Mouse (Mus musculus) lung, postnatal 25 days (tissue): Measurements from ENCODE around the gene Sugct.

Experiments used
- DNase-seq: peaks from one replicate; pipeline ENCODE4 v3.0.0; 2022; ENCODE audit warnings: low spot score

Gene Sugct

DNA sequence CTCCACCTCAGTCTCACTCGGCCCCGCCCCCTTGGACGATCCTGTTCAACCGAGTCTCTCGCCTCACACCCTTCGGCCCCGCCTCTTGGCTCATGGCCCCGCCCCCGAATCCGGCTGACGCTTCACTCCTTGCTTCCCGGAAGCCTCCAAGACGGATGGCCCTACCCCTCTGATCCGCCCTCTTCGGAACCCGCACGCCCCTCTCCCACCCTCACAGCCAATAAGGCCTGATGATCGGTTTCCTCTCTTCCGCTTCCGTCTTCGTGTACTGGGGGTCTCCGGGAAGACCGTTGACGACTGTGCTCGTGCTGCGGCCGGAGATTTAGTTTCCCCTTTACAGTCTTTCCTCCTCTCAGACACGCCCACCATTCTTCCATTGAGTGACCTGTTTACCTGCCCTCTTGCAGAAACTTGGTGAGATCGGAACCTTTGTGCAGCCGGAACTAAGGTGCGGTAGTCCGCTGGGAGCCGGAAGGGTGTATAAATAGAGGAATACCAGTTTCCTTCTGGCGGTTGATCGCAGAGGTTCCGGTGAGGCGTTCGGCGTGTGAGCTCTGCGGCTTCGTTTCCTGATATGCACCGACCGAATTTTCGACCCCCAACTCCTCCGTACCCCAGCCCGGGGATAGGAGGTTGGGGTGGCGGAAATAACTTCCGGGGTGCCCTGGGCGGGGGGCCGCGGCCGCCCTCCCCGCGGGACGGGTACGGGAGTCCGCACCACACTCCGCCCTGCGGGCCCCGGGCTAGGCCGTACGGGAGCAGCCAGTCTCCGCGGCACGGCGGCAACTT is at the start of gene Sugct, which contains the start of gene Mplkip:
Gene Sugct, minus strand, starts transcription at position 643 of the 789 bp plus-strand sequence.
Gene Mplkip, plus strand, starts transcription at position 282 of the 789 bp plus-strand sequence.
- peak; percentile 100 for DNase-seq

DNA sequence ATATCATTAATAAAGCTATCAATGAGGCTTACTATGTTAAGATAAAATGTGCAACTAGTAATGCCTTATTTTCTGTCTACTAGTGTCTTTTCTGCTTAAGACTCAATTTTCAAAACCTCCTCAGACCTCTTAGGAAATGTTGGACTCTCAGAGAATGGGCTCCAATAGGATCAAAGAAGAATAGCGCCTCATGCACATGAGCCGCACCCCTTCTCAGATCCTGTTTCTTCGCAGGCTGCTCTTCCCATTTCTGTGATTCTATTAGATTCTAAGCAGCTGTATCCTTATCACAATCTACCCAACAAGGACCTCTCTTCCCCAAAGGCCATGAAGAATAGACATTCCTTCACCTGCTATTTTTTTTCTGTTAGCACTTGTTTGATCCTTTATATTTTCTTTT is 33.4 kb upstream of the Sugct start:
- no peak for DNase-seq

DNA sequence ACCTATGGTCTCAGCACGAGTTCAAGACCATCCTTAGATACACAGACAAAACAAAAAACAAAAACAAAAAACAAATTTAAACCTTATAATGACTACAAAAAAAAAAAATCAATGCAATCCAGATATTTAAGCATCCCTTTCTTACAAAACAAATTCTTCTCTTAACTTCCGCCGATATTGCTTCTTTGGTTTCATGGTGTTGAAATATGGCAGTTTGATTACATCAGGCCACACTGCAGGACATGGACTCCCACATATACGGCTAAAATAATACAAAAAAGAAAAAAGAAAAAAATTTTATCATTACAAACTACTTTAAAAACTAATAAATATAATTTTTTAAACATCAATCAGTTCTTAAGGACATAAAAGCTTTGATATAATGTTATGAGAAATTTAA is 32.6 kb upstream of the Sugct start:
- DNase-seq = no peak

- no peak for DNase-seq
Observed at GRCm38 (mm10) chr13:17717357-17717756, 22.0 kb upstream of the Sugct start.

DNA sequence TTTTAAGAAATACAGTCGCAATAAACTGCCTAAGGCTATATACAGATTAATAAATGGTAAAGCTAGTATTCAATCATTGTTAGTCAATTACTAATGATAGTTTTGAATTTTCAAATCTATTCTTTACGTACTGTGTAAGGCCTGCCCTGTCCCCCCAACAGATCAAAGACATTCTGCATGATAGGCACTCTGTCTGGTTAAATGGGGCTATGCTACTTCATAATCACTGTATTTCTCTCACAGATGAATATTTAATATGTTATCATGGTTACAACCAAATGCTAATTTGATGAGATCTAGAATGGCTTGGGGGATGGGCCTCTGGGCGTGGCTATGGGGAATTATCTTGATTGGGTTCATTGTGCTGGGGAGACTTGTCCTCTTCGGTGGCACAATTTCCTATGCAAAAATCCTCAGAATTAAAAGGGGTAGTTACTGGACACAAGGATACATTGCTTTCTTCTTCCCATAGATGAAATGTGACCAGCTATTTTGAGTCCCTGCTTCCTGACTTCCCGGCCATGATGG is 13.5 kb upstream of the Sugct start:
- no peak for DNase-seq

DNA sequence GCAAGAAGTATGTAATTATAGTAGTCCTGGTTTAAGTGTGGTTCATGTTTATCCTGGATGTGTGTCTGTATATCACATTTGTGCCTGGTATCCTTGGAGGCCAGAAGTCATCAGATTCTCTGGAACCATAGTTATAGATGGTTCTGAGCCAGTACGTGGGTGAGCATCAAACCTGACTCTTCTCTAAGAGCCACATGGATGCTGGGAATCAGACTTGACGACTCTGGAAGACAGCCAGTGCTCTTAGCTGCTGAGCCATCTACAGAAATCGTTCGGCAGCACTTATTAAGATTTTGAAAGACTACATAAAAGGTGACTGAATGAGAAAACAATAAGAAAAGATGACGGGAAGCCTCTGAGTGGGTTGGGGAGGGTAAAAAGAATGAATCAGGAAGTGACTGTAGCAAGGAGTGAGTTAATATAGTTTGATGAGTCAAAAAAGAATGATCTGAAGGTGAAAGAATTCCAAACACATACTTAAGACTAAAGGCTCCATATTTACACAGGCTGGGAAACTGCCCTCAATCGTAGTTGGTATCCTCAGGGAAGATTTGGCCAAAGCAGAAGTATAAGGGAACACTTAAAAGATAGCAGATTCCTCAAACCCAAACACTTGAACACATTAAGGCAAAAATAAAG is 10.0 kb upstream of the Sugct start:
- no peak for DNase-seq

GRCm38 (mm10) chr13:17702311-17702710 is 7.0 kb upstream of the Sugct start:
- no peak for DNase-seq

- DNase-seq = no peak
Observed at GRCm38 (mm10) chr13:17701322-17701721, 6.0 kb upstream of the Sugct start.

GRCm38 (mm10) chr13:17700090-17700715 is 4.8 kb upstream of the Sugct start:
- no peak for DNase-seq

GRCm38 (mm10) chr13:17695898-17696580 is 686 bp upstream of the Sugct start:
- no peak for DNase-seq

DNA sequence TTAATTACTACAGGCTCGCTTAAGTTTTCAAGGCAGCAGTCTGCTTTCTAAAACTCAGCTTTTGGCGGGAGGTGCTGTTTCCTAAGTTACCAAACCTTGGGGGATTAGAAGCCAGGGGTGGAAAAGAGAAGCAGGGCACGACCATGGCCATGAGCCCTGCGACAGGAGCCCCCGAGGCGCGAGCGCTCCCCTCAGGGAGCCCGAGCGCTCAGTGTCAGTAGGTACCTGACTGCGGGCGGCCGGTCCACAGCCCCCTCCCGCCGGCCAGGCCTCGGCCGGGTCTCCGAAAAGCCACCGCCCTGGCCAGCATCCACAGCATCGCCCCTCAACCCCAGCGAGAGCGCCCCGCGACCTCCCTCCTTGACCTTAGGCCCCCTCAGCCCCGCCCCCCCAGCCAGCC is 939 bp downstream of the Sugct start:
- DNase-seq = no peak

GRCm38 (mm10) chr13:17693816-17694215 is 1.5 kb downstream of the Sugct start:
- DNase-seq = peak; percentile 35

- DNase-seq = no peak
Observed at GRCm38 (mm10) chr13:17691436-17691835, 3.9 kb downstream of the Sugct start.

DNA sequence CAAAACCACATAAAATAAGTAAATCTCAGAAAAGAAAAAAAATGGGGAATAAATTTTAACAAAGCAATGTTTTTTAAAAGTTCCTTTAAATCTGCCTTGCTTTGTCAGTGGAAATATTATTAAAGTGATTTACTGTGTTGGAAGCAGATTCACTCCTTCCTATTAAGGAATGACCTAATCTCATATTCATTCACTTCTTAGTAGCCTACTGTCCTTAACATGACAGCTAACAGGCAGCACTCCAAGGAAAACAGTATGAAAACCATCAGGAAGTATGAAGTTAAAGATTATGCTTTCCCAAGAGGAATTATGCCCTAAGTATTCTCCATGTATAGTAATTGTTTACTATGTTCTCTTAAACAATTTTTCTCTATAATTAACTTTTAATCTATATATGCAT is 4.7 kb downstream of the Sugct start:
- no peak for DNase-seq

DNA sequence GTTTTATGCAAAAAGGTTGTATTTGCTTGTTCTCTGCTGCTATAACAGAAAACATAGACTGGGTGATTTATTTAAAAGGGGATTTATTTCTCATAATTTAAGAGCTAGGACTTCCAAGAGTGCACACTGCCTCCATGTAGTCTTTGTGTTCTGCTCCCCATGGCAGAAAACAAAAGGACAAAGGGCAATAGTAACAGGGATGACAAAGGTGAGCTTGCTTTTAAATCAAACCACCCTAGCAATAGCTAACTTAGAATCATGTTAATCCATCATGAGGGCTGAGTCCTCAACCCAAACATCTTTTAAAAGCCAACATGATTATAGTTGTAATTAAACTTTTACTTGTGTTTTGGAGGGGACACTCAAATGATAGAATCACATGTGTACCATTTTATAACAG is 5.9 kb downstream of the Sugct start:
- DNase-seq = no peak

- no peak for DNase-seq
Observed at GRCm38 (mm10) chr13:17671122-17671521, 24.2 kb downstream of the Sugct start.

- DNase-seq = no peak
Observed at GRCm38 (mm10) chr13:17667380-17667779, 28.0 kb downstream of the Sugct start.

GRCm38 (mm10) chr13:17642294-17642693 is 53.1 kb downstream of the Sugct start:
- no peak for DNase-seq

GRCm38 (mm10) chr13:17638008-17638407 is 57.3 kb downstream of the Sugct start:
- DNase-seq = no peak

GRCm38 (mm10) chr13:17627108-17627507 is 68.2 kb downstream of the Sugct start:
- peak; percentile 16 for DNase-seq

GRCm38 (mm10) chr13:17624976-17625375 is 70.4 kb downstream of the Sugct start:
- DNase-seq = no peak

- no peak for DNase-seq
Observed at GRCm38 (mm10) chr13:17606217-17606616, 89.1 kb downstream of the Sugct start.
